Mouse (Mus musculus) embryonic facial prominence, embryonic 14.5 days (tissue): Measurements from ENCODE around the gene Rbmxl2. TPM values are rescaled to one million over a fixed set of nuclear protein-coding genes. Genes with fewer than 3 reads are reported as not detected.

Experiments
- ATAC-seq: fragments of 200-750 bp; cut with Nextera tagmentation; 2 replicates; pipeline ENCODE4 v1.8.0; 2017; ENCODE audit warnings: low read depth, moderate number of reproducible peaks, moderate TSS enrichment
- DNase-seq: peaks from one replicate; pipeline ENCODE4 v3.0.0-alpha.2; 2015; ENCODE audit warnings: low spot score
- H3K27ac ChIP-seq: fragments of 300-500 bp; sonication (generic); replicated peaks from 2 replicates; pipeline ENCODE4 v1.5.1; 2014; ENCODE audit warnings: low read depth, mild to moderate bottlenecking, low read length, moderate library complexity
- H3K27me3 ChIP-seq: fragments of 300-500 bp; sonication (generic); replicated peaks from 2 replicates; pipeline ENCODE4 v1.6.1; 2014; ENCODE audit warnings: low read length; ENCODE audit not compliant: control insufficient read depth, insufficient read depth
- H3K36me3 ChIP-seq: fragments of 300-500 bp; sonication (generic); 2 replicates; pipeline ENCODE4 v1.6.1; 2014; ENCODE audit warnings: low read length, mixed read lengths; ENCODE audit not compliant: control insufficient read depth, insufficient read depth
- H3K4me1 ChIP-seq: fragments of 300-500 bp; sonication (generic); 2 replicates; pipeline ENCODE4 v1.6.1; 2014; ENCODE audit warnings: antibody characterized with exemption, low read length; ENCODE audit not compliant: control insufficient read depth, insufficient read depth
- H3K4me2 ChIP-seq: fragments of 300-500 bp; sonication (generic); 2 replicates; pipeline ENCODE4 v1.6.1; 2014; ENCODE audit warnings: low read depth, mild to moderate bottlenecking, low read length, moderate library complexity, mixed read lengths
- H3K4me3 ChIP-seq: fragments of 300-500 bp; sonication (generic); 2 replicates; pipeline ENCODE4 v1.5.1; 2014; ENCODE audit warnings: low read depth, mild to moderate bottlenecking, low read length
- H3K9ac ChIP-seq: fragments of 300-500 bp; sonication (generic); 2 replicates; pipeline ENCODE4 v1.6.1; 2014; ENCODE audit warnings: low read depth, mild to moderate bottlenecking, low read length, moderate library complexity, mixed read lengths
- H3K9me3 ChIP-seq: fragments of 300-500 bp; sonication (generic); 2 replicates; pipeline ENCODE4 v1.6.1; 2016; ENCODE audit warnings: low read length; ENCODE audit not compliant: control insufficient read depth
- WGBS: fragments of 180-500 bp; shearing (Covaris S2); extraction: QIAGEN DNeasy Blood & Tissue Kit; methylation state at CpG from one replicate; pipeline ENCODE4 v1.1.7; 2014; 5-methylcytosine and 5-hydroxymethylcytosine counted together
- polyA plus RNA-seq: library from polyadenylated mRNA; unstranded; fragments of >200 nt; fragmentation: Nextera tagmentation; extraction: Ambion mirVana; gene quantifications from 2 replicates; pipeline ENCODE4 v1.2.1, GENCODE M21; 2014

Gene Rbmxl2
- polyA plus RNA-seq, 1 experiment from 2014 or later: not detected

DNA sequence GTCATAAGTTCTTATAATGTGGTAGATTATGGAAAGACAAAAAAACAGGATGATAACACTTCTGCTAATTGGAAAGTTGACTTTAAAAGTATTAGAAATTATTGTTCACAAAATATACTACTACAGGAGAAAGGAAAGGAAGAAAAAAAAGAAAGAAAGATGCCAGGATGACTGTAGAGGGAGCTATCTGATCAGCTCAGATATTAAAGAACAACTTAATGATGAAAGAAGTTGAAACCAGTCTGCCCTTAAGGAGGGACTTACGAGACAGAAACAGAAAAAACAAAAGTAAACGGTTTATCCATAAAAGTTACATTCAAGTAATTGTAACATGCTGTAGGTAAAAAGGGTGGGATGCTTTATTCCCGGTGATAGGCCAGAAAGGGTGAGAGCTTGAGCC lies 28.3 kb downstream of the Rbmxl2 start:
- Histone ChIP-seq H3K4me3 (no peak overlapping the region), H3K9ac (no peak overlapping the region), H3K27ac (no peak overlapping the region), H3K36me3 (no peaks in the 10 kb centered on the region), H3K9me3 (no peaks in the 10 kb centered on the region), H3K4me2 (no peak overlapping the region), H3K4me1 (no peaks in the 10 kb centered on the region), H3K27me3 (no peaks in the 10 kb centered on the region)
- ATAC-seq (no peak), DNase-seq (no peak)
- 70% methylated on average over 3 of the region's 3 CpGs for WGBS

DNA sequence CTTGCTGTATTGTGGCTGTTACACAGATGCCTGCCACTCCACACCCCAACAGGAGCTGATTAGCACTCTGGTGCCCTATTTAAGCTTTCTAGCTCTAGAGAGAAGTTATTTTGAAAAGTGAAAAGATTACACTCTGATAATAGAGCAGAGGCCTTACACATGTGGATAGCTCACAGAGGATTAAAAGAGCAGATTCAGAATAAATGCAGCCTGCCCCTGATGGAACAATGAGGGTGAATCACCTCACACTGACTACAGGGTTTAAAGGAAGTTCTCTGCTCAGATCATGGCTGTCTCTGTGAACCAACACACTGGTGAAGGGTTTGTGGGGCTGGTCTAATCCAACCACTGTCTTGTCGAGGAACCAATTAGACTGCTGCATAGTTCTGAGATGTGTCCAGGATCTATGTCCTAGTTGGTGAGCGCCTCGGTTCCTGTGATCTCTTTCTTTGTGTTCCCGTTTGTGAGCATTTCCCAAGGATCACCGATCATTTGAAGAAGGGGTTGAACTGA lies 32.2 kb downstream of the Rbmxl2 start:
- Histone ChIP-seq H3K4me1 (no peaks in the 10 kb centered on the region), H3K27ac (no peak overlapping the region), H3K9me3 (no peaks in the 10 kb centered on the region), H3K9ac (no peak overlapping the region), H3K36me3 (no peaks in the 10 kb centered on the region), H3K27me3 (no peaks in the 10 kb centered on the region), H3K4me3 (no peak overlapping the region), H3K4me2 (no peak overlapping the region)
- ATAC-seq: no peak
- no peak for DNase-seq
- 90% methylated on average over 5 of the region's 5 CpGs for WGBS

- no peak for DNase-seq
- Histone ChIP-seq H3K36me3 (no peaks in the 10 kb centered on the region), H3K4me1 (no peaks in the 10 kb centered on the region), H3K4me3 (no peak overlapping the region), H3K9ac (no peak overlapping the region), H3K4me2 (no peak overlapping the region), H3K9me3 (no peaks in the 10 kb centered on the region), H3K27me3 (no peaks in the 10 kb centered on the region), H3K27ac (no peak overlapping the region)
- no peak for ATAC-seq
- 71% methylated on average over 5 of the region's 5 CpGs for WGBS
Observed at GRCm38 (mm10) chr7:107250211-107250985, 41.2 kb downstream of the Rbmxl2 start.

DNA sequence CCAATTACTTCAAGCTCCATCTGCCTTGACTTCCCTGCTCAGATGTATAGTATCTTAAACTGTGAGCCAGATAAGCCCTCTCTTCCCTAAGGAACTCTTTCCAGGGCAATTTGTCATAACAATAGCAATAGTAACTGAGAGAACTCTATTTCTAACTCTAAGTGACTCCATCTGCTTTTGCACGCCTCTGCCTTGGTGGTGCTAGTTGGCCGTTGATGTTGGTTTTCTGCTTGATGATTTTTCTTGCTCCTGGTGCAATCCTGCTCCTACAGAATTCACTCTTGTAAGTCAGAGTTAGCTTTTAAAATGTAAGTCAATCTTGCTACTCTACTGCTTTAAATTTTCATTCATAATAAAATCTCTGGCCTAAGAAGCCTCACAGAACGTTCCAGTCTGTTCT lies 44.1 kb downstream of the Rbmxl2 start:
- Histone ChIP-seq H3K4me2 (no peak overlapping the region), H3K4me3 (no peak overlapping the region), H3K36me3 (no peaks in the 10 kb centered on the region), H3K27me3 (no peaks in the 10 kb centered on the region), H3K4me1 (no peaks in the 10 kb centered on the region), H3K27ac (no peak overlapping the region), H3K9me3 (no peaks in the 10 kb centered on the region), H3K9ac (no peak overlapping the region)
- WGBS: 83% methylated on average over 3 of the region's 3 CpGs
- DNase-seq (no peak), ATAC-seq (no peak)

DNA sequence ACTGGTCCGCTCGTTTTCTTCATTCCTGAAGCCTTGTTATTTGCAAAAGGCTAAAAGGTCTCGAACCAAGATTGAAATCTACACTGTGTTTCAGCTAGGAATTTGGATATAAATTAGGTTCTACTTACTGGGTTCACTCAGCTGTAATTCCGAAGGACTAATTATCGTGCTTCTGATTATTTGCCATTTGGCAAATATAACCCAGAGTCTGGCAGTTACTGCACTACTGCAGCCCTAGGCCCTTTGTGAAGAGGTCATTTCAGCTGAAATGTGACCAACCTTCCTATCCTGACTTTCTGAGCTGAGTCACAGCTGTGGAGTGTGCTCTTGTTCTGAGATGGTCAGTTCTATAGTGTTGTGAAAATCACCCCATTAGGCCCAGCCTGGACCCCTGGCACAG lies 50.7 kb downstream of the Rbmxl2 start:
- Histone ChIP-seq H3K27ac (no peak overlapping the region), H3K9me3 (no peaks in the 10 kb centered on the region), H3K9ac (no peak overlapping the region), H3K4me2 (no peak overlapping the region), H3K4me1 (no peaks in the 10 kb centered on the region), H3K36me3 (no peaks in the 10 kb centered on the region), H3K27me3 (no peaks in the 10 kb centered on the region), H3K4me3 (no peak overlapping the region)
- ATAC-seq (no peak), DNase-seq (no peak)
- 75% methylated on average over 5 of the region's 5 CpGs for WGBS

Other genes with a start within 250 kb of the Rbmxl2 start
- 0.04 TPM in 1 of 2 replicates, not detected in the other for gene Olfr6, start 245.5 kb upstream of the Rbmxl2 start, polyA plus RNA-seq
- not detected in 2 replicates for gene Olfr711, start 234.0 kb upstream of the Rbmxl2 start, polyA plus RNA-seq
- not detected in 2 replicates for gene Olfr2, start 203.4 kb upstream of the Rbmxl2 start, polyA plus RNA-seq
- gene Olfr713, start 178.3 kb upstream of the Rbmxl2 start, polyA plus RNA-seq: not detected in 2 replicates
- not detected in 2 replicates for gene Olfr714, start 138.5 kb upstream of the Rbmxl2 start, polyA plus RNA-seq
- gene Olfr17, start 116.2 kb upstream of the Rbmxl2 start, polyA plus RNA-seq: 0.18 TPM in 1 of 2 replicates, not detected in the other
- gene Olfr715b, start 99.1 kb upstream of the Rbmxl2 start, polyA plus RNA-seq: not detected in 2 replicates
- gene Olfr715, start 78.4 kb upstream of the Rbmxl2 start, polyA plus RNA-seq: 0.10 TPM in 1 of 2 replicates, not detected in the other
- 0.12 TPM in 1 of 2 replicates, not detected in the other for gene Olfr716, start 71.1 kb upstream of the Rbmxl2 start, polyA plus RNA-seq
- not detected in 2 replicates for gene Nlrp14, start 42.5 kb upstream of the Rbmxl2 start, polyA plus RNA-seq
- 4.8 and 6.4 TPM in 2 replicates for gene Syt9, start 161.3 kb downstream of the Rbmxl2 start, polyA plus RNA-seq